8 mouse cellular contexts compared by ENCODE assay signal in genomic region chr6:34988081-34988761, GRCm38 (mm10). TPM values are rescaled to one million over a fixed set of nuclear protein-coding genes. Genes with fewer than 3 reads are reported as not detected.
DNase-seq lines count a peak whose midpoint lies in the region; ATAC-seq lines count a peak whose summit lies in the region.

Slc23a4 (minus strand) TSS chr6:34988404.

- H3K27me3 ChIP-seq in hindbrain, embryonic 16.5 days (replicated peaks; ENCODE audit: control insufficient read depth, insufficient read depth, low read length) = no peaks in the 10 kb centered on the region
- no peaks in the 10 kb centered on the region; the same call in none of the 2 replicates for H3K27me3 ChIP-seq in midbrain, embryonic 12.5 days

- no peaks in the 10 kb centered on the region for H3K36me3 ChIP-seq in hindbrain, embryonic 16.5 days (ENCODE audit: control insufficient read depth, insufficient read depth, low read length)
- no peaks in the 10 kb centered on the region for H3K36me3 ChIP-seq in midbrain, embryonic 12.5 days

- H3K27ac ChIP-seq in hindbrain, embryonic 16.5 days (ENCODE audit: low read depth, low read length) = no peak within 1 kb of the TSS
- no peak within 1 kb of the TSS for H3K27ac ChIP-seq in midbrain, embryonic 12.5 days (replicated peaks)

- no peak within 1 kb of the TSS for H3K4me3 ChIP-seq in hindbrain, embryonic 16.5 days (ENCODE audit: low read length)
- H3K4me3 ChIP-seq in midbrain, embryonic 12.5 days = no peak within 1 kb of the TSS

- H3K9ac ChIP-seq in hindbrain, embryonic 16.5 days (ENCODE audit: low read depth, low read length) = no peak within 1 kb of the TSS
- H3K9ac ChIP-seq in midbrain, embryonic 12.5 days (replicated peaks) = 0 out of 2 replicates have a peak within 1 kb of the TSS, but pooled peaks have one; percentile 17

- H3K4me1 ChIP-seq in hindbrain, embryonic 16.5 days (ENCODE audit: control insufficient read depth, insufficient read depth, low read depth, low read length) = peaks cover 7% of the 10 kb centered on the region
- H3K4me1 ChIP-seq in midbrain, embryonic 12.5 days = peaks cover 15% of the 10 kb centered on the region

- peak; percentile 14 for ATAC-seq in activated CD4-positive, CD25-positive, alpha-beta regulatory T cell, adult 4 months
- peak; percentile 50; the same call in 1 of the 2 replicates for ATAC-seq in hindbrain, embryonic 16.5 days
- peak; percentile 38; the same call in 1 of the 2 replicates for ATAC-seq in midbrain, embryonic 12.5 days (ENCODE audit: low FRiP score, low read depth)

- intact Hi-C loops in left cerebral cortex, postnatal 10 days (cut with DNase I) = no loop called here

- no peaks in the 10 kb centered on the region for H3K9me3 ChIP-seq in hindbrain, embryonic 16.5 days (ENCODE audit: control insufficient read depth, low read length)
- H3K9me3 ChIP-seq in midbrain, embryonic 12.5 days = no peaks in the 10 kb centered on the region

- DNase-seq in ES-CJ7 (ENCODE audit: low read depth, low spot score) = peak; percentile 80
- DNase-seq in thymus, postnatal 25 days = peak; percentile 66
- DNase-seq in gastrocnemius, postnatal 25 days = no peak
- DNase-seq in left cerebral cortex, postnatal 10 days (ENCODE audit: extremely low spot score in 1 of 2, low spot score in 2 of 2) = no peak
- DNase-seq in cerebellum, adult 11-12 months = no peak

- peak within 1 kb of the TSS; percentile 18 for H3K4me2 ChIP-seq in hindbrain, embryonic 16.5 days (ENCODE audit: low read length)
- H3K4me2 ChIP-seq in midbrain, embryonic 12.5 days (replicated peaks) = peak within 1 kb of the TSS; percentile 36

- WGBS in hindbrain, embryonic 16.5 days = 9% methylated on average over 20 of the region's 20 CpGs
- 9% methylated on average over 20 of the region's 20 CpGs for WGBS in midbrain, embryonic 12.5 days

RNA-seq across cellular contexts. Expression of gene Slc23a4, which starts in this region (rescaled TPM):
- under 1 TPM; 0.43 to 0.63 TPM for polyA plus RNA-seq in activated CD4-positive, CD25-positive, alpha-beta regulatory T cell, adult 4 months (2017; shearing (Covaris generic))
- polyA plus RNA-seq in hindbrain, embryonic 16.5 days (2015; fragmentation: Nextera tagmentation; extraction: Ambion mirVana) = 0.78 and 0.92 TPM in 2 replicates
- polyA plus RNA-seq in midbrain, embryonic 12.5 days (2016; fragmentation: Nextera tagmentation; extraction: Ambion mirVana) = 0.29 and 0.59 TPM in 2 replicates
- total RNA-seq in gastrocnemius, postnatal 25 days (2021) = under 1 TPM in 1 of 2 experiments, not detected in 1; 0.13 TPM
- 1 to 10 TPM; 1.4 to 1.6 TPM for total RNA-seq in left cerebral cortex, postnatal 10 days (2021)

Comparison
In these comparisons a context has a peak if more than half of its experiments do, and no peak if none do; other contexts are left out.
1. Peak in ATAC-seq in activated CD4-positive, CD25-positive, alpha-beta regulatory T cell, adult 4 months; RNA of the gene not detected or under 1 TPM.
2. Peak in ATAC-seq and H3K4me2 ChIP-seq in hindbrain, embryonic 16.5 days; RNA of the gene not detected or under 1 TPM.
3. Peak in ATAC-seq, H3K9ac ChIP-seq and H3K4me2 ChIP-seq in midbrain, embryonic 12.5 days; RNA of the gene not detected or under 1 TPM.
4. DNase-seq: peak in ES-CJ7 (single experiment) and thymus, postnatal 25 days (single experiment); none in gastrocnemius, postnatal 25 days (single experiment), left cerebral cortex, postnatal 10 days (0 of 2) and cerebellum, adult 11-12 months (single experiment).
5. Peak in every context shown above with its lines, with median percentiles within 50 percentile points of each other: ATAC-seq.